Mouse (Mus musculus) embryonic facial prominence, embryonic 11.5 days (tissue): ENCODE measurements around the gene Tmem262. TPM values are rescaled to one million over a fixed set of nuclear protein-coding genes. Genes with fewer than 3 reads are reported as not detected.
A peak's percentile ranks its signal among the peaks of the same experiment; 100 is the strongest.

Experiments used
- ATAC-seq: fragments of 200-750 bp; cut with Nextera tagmentation; replicated peaks from 2 replicates; pipeline ENCODE4 v1.8.0; 2017; ENCODE audit warnings: low read depth; ENCODE audit not compliant: insufficient number of reproducible peaks, low FRiP score, low TSS enrichment
- DNase-seq: peaks from one replicate; pipeline ENCODE4 v3.0.0-alpha.2; 2015; ENCODE audit warnings: low spot score
- H3K27ac ChIP-seq: fragments of 300-500 bp; sonication (generic); replicated peaks from 2 replicates; pipeline ENCODE4 v1.5.1; 2014; ENCODE audit warnings: mild to moderate bottlenecking, low read depth, low read length, control low read depth
- H3K27me3 ChIP-seq: fragments of 300-500 bp; sonication (generic); 2 replicates; pipeline ENCODE4 v1.6.1; 2014; ENCODE audit warnings: mild to moderate bottlenecking, low read length, moderate library complexity, mixed read lengths; ENCODE audit not compliant: control insufficient read depth, insufficient read depth
- H3K36me3 ChIP-seq: fragments of 300-500 bp; sonication (generic); replicated peaks from 2 replicates; pipeline ENCODE4 v1.6.1; 2014; ENCODE audit warnings: low read depth, mild to moderate bottlenecking, low read length, moderate library complexity, mixed read lengths; ENCODE audit not compliant: control insufficient read depth, insufficient read depth
- H3K4me1 ChIP-seq: fragments of 300-500 bp; sonication (generic); 2 replicates; pipeline ENCODE4 v1.6.1; 2014; ENCODE audit warnings: low read length, mixed read lengths; ENCODE audit not compliant: control insufficient read depth, insufficient read depth
- H3K4me2 ChIP-seq: fragments of 300-500 bp; sonication (generic); 2 replicates; pipeline ENCODE4 v1.6.1; 2014; ENCODE audit warnings: low read depth, mild to moderate bottlenecking, control low read depth, low read length, moderate library complexity
- H3K4me3 ChIP-seq: fragments of 300-500 bp; sonication (generic); 2 replicates; pipeline ENCODE4 v1.5.1; 2014; ENCODE audit warnings: low read depth, low read length, control low read depth
- H3K9ac ChIP-seq: fragments of 300-500 bp; sonication (generic); replicated peaks from 2 replicates; pipeline ENCODE4 v1.6.1; 2014; ENCODE audit warnings: mild to moderate bottlenecking, control low read depth, low read length
- H3K9me3 ChIP-seq: fragments of 300-500 bp; sonication (generic); replicated peaks from 2 replicates; pipeline ENCODE4 v1.6.1; 2016; ENCODE audit warnings: mild to moderate bottlenecking, low read length, inconsistent platforms, mixed read lengths; ENCODE audit not compliant: control insufficient read depth
- WGBS: fragments of 180-500 bp; shearing (Covaris S2); extraction: QIAGEN DNeasy Blood & Tissue Kit; methylation state at CpG from one replicate; pipeline ENCODE4 v1.1.7; 2014; 5-methylcytosine and 5-hydroxymethylcytosine counted together
- polyA plus RNA-seq: library from polyadenylated mRNA; unstranded; fragments of >200 nt; fragmentation: Nextera tagmentation; extraction: Ambion mirVana; gene quantifications from 2 replicates; pipeline ENCODE4 v1.2.1, GENCODE M21; 2014

The Tmem262 gene
- polyA plus RNA-seq, 1 experiment from 2014 or later = not detected

DNA sequence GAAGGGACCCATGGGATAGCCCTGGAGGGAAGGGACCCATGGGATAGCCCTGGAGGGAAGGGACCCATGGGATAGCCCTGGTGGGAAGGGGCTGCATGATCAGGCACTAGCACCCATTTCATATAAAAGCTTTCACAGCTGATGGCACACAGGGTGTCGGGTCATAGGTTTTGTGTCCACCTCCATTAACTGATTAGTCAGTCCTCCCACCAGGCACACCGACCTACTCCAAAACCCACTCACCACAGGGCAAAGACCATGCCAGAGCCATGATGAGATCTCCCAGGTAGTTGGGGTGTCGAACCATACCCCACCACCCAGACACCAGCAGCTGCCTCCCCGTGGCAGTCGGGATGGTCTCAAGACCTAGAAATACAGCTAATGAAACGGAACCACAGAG, 16.8 kb upstream of the Tmem262 start:
- no peak overlapping the region for H3K9ac ChIP-seq
- no peaks in the 10 kb centered on the region; the same call in 1 of the 2 replicates for H3K36me3 ChIP-seq
- ATAC-seq (no peak), DNase-seq (no peak)
- no peak overlapping the region for H3K27ac ChIP-seq
- H3K4me1 ChIP-seq = peaks cover 8% of the 10 kb centered on the region
- H3K4me2 ChIP-seq = no peak overlapping the region
- 94% methylated on average over 6 of the region's 6 CpGs for WGBS
- H3K27me3 ChIP-seq = no peaks in the 10 kb centered on the region
- no peak overlapping the region for H3K4me3 ChIP-seq
- no peaks in the 10 kb centered on the region for H3K9me3 ChIP-seq

- peak overlapping the region; percentile 86 for H3K4me2 ChIP-seq
- no peaks in the 10 kb centered on the region for H3K27me3 ChIP-seq
- H3K4me3 ChIP-seq = peak overlapping the region; percentile 47
- H3K9ac ChIP-seq = peak overlapping the region; percentile 61
- H3K27ac ChIP-seq = no peak overlapping the region
- H3K4me1 ChIP-seq = peaks cover 8% of the 10 kb centered on the region
- no peaks in the 10 kb centered on the region; the same call in none of the 2 replicates for H3K36me3 ChIP-seq
- ATAC-seq (no peak), DNase-seq (no peak)
- WGBS = 33% methylated on average over 5 of the region's 5 CpGs
- no peaks in the 10 kb centered on the region for H3K9me3 ChIP-seq
These were observed 13.3 kb upstream of the Tmem262 start for GRCm38 (mm10) chr19:6066571-6066970.

DNA sequence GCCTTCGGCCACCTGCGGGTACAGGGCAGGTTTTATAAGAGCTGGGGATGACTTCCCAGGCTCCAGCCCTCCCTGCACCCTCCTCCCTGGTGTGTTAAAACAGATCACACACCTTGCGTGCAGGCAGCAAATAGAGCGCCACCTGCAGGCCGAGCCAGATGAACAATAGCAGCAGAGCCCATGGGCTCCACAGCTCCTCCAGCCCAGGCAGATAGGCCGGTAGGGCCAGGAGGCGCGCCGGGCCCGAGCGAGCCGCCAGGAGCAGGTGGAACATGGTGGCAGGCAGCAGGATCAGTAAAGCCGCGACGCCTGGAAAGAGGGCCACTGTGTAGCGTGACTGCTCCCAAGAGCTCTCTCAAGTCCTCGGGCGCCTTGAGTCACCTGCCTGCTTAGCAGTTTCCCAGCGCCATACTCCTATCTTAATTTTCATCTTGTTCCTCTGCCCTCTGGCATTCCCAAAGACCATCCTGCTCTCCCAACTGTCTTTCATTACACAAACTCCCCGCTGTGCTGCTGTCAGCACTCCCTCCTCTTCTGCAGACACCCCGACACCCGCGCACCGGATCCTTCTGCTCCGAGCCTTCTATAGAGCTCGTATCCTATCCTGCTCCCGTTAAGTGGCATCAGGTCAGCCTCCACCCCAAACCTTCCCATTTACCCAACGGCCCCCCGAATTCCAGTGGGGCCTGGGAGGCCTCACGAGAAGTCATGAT, 12.7 kb upstream of the Tmem262 start:
- peaks cover 6% of the 10 kb centered on the region for H3K4me1 ChIP-seq
- WGBS = under 1% methylated on average over 29 of the region's 30 CpGs
- H3K36me3 ChIP-seq = no peaks in the 10 kb centered on the region; the same call in none of the 2 replicates
- H3K4me3 ChIP-seq = peak overlapping the region; percentile 47
- H3K4me2 ChIP-seq = peak overlapping the region; percentile 86
- ATAC-seq (peak; percentile 57), DNase-seq (peak; percentile 88)
- H3K27ac ChIP-seq = peak overlapping the region; percentile 52; the same call in 1 of the 2 replicates
- no peaks in the 10 kb centered on the region for H3K9me3 ChIP-seq
- H3K9ac ChIP-seq = peak overlapping the region; percentile 61
- H3K27me3 ChIP-seq = no peaks in the 10 kb centered on the region

DNA sequence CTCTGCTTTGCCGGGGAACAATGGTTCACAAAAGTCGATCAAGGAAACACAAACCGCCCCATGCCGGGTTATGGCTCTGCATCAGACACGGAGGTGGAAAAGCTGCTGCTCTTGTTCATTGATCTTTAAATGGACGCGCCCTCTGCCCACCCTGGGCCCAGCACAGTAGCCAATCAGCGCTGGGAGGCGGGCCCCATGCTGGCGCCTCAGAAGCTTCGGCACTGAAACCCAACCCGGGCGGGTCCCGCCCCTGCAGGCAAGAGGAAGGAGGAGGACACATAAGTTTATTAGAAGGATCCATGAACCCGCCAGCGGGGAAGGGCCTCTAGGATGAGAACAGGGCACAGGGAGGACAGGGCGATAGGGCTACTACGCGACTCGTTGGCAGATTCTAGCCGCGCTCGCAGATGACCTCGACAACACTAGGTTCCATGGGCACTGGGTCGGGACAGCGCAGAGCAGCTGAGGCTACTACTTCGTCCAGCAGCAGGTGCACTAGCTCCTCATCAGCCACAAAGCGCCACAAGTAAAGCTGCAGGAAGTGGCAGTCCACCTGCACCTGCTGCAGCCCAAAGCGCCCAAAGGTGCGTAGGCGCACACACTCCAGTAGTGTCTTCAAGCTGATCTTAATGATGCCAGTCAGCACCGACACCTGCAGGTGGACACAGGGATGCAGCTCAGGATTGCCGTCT, 12.0 kb upstream of the Tmem262 start, which contains the start of gene Tm7sf2:
TSS of gene Tm7sf2 (minus strand) at position 650 of the 692 bp plus-strand sequence.
- H3K27me3 ChIP-seq = no peaks in the 10 kb centered on the region
- H3K9me3 ChIP-seq = no peaks in the 10 kb centered on the region
- H3K4me3 ChIP-seq = peak within 1 kb of the TSS; percentile 47
- peak within 1 kb of the TSS; percentile 61 for H3K9ac ChIP-seq
- ATAC-seq = peak; percentile 92
- peak; percentile 93 for DNase-seq
- H3K27ac ChIP-seq = peak within 1 kb of the TSS; percentile 52; the same call in 1 of the 2 replicates
- H3K4me1 ChIP-seq = peaks cover 2% of the 10 kb centered on the region
- peak within 1 kb of the TSS; percentile 86 for H3K4me2 ChIP-seq
- 9% methylated on average over 33 of the region's 33 CpGs for WGBS
- H3K36me3 ChIP-seq = no peaks in the 10 kb centered on the region; the same call in none of the 2 replicates

- H3K27ac ChIP-seq = no peak overlapping the region
- 82% methylated on average over 4 of the region's 4 CpGs for WGBS
- no peaks in the 10 kb centered on the region for H3K9me3 ChIP-seq
- no peak for ATAC-seq
- DNase-seq = no peak
- H3K4me3 ChIP-seq = no peak overlapping the region
- no peak overlapping the region for H3K9ac ChIP-seq
- H3K4me1 ChIP-seq = peaks cover 2% of the 10 kb centered on the region
- no peaks in the 10 kb centered on the region for H3K27me3 ChIP-seq
- no peak overlapping the region for H3K4me2 ChIP-seq
- no peaks in the 10 kb centered on the region; the same call in none of the 2 replicates for H3K36me3 ChIP-seq
These were observed 10.9 kb upstream of the Tmem262 start for GRCm38 (mm10) chr19:6068951-6069350.

DNA sequence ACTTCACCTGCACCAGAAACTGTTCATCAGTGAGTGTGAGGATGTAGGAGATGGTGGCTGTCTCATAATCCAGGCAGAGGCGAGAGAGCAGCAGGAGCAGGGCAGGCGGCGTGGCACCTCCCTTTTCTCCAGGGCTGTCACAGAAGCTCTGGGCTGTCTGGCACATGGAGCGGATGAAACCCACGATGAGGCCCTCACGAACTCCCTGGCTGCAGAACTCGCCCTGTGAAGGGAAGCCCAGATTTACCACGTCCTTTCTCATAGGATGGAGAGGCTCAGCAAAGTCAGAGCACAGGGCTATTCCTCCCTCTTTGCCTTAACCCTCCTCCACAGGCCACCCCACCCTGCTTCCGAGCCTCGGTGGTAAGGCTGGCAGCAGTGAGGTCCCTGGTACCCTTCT, 10.0 kb upstream of the Tmem262 start:
- H3K9ac ChIP-seq = no peak overlapping the region
- H3K9me3 ChIP-seq = no peaks in the 10 kb centered on the region
- H3K4me3 ChIP-seq = no peak overlapping the region
- no peak overlapping the region for H3K27ac ChIP-seq
- ATAC-seq (no peak), DNase-seq (no peak)
- H3K4me1 ChIP-seq = peaks cover 2% of the 10 kb centered on the region
- no peaks in the 10 kb centered on the region for H3K27me3 ChIP-seq
- H3K4me2 ChIP-seq = no peak overlapping the region
- no peaks in the 10 kb centered on the region; the same call in none of the 2 replicates for H3K36me3 ChIP-seq
- WGBS = 92% methylated on average over 10 of the region's 10 CpGs

DNA sequence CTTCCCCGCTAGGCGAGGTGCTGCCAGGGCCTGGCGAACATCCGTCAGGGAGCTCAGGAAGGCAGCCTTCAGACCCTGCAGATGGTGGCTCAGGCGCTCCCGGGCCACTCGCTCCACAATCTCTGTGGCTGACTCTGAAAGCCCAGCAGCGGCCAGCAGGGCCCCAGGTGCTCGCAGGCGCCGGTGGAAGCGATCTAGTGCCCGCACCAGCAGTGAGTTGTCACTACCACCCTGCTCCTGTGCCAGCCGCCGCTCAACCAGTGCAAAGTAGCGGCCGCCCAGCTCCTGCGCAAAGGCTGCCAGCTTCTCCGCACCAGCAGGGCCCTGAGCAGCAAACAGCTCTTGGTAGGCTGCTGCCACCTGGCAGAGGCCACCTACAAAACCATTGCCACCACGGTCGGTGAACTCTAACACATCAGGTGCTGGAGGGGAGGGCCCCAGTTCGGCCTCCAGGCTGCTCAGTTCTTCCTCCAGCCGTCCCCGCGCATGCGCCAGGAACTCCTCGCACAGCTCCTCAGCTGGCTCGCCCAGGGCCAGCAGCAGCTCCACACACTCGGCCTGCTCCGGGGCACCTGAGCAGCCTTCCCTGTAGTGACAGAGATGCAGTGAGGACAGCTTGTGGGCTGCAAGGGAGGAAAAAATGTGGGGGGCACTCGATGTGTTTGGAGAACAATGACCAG, 9.1 kb upstream of the Tmem262 start:
- WGBS = 91% methylated on average over 31 of the region's 31 CpGs
- Histone ChIP-seq H3K4me2 (no peak overlapping the region), H3K27me3 (no peaks in the 10 kb centered on the region), H3K4me3 (no peak overlapping the region), H3K9ac (no peak overlapping the region), H3K9me3 (no peaks in the 10 kb centered on the region), H3K4me1 (peaks cover 2% of the 10 kb centered on the region), H3K27ac (no peak overlapping the region), H3K36me3 (no peaks in the 10 kb centered on the region; the same call in none of the 2 replicates)
- DNase-seq (no peak), ATAC-seq (no peak)
